In genomic region chr14:62553786-62554185, GRCm38 (mm10) we compare ENCODE assay signal across 31 mouse cellular contexts. TPM values are rescaled to one million over a fixed set of nuclear protein-coding genes. Genes with fewer than 3 reads are reported as not detected.
"Had no signal": no experiment of that assay in that cellular context is flagged by ENCODE, and none has a peak within 500 bp of the region (broad histone marks: within the 10 kb centered on the region; RNA-seq: fewer than 3 reads in every experiment).

No protein-coding gene starts in this region.

- H3K9me3 ChIP-seq: lung, embryonic 15.5 days; midbrain, embryonic 12.5 days; midbrain, embryonic 15.5 days; neural tube, embryonic 12.5 days; neural tube, embryonic 15.5 days had no signal

- DNase-seq: kidney, adult 18-20 months; kidney, postnatal 10 days; kidney, postnatal 36 days; layer of hippocampus, postnatal 36 days; lung, adult 18-20 months; lung, postnatal 10 days; lung, postnatal 36 days; right cerebral cortex, adult 18-20 months; right cerebral cortex, postnatal 14 days; right cerebral cortex, postnatal 4 days; thymus, postnatal 36 days had no signal

- H3K9ac ChIP-seq: liver, embryonic 14.5 days; lung, embryonic 15.5 days; midbrain, embryonic 12.5 days; midbrain, embryonic 15.5 days; neural tube, embryonic 12.5 days; neural tube, embryonic 15.5 days had no signal

- H3K4me2 ChIP-seq: liver, embryonic 11.5 days; lung, embryonic 15.5 days; midbrain, embryonic 12.5 days; midbrain, embryonic 15.5 days; neural tube, embryonic 12.5 days; neural tube, embryonic 15.5 days had no signal

- ATAC-seq: intestine, embryonic 16.5 days; midbrain, embryonic 15.5 days had no signal

- H3K27ac ChIP-seq: left cerebral cortex, adult 2 months; liver, embryonic 14.5 days; lung, embryonic 15.5 days; midbrain, embryonic 12.5 days; midbrain, embryonic 15.5 days; neural tube, embryonic 12.5 days; neural tube, embryonic 15.5 days had no signal

- H3K36me3 ChIP-seq: lung, embryonic 15.5 days; midbrain, embryonic 12.5 days; midbrain, embryonic 15.5 days; neural tube, embryonic 12.5 days; neural tube, embryonic 15.5 days had no signal

- H3K4me3 ChIP-seq: left cerebral cortex, adult 2 months; lung, embryonic 15.5 days; megakaryocyte, embryonic 14.5 days; midbrain, embryonic 12.5 days; midbrain, embryonic 15.5 days; neural tube, embryonic 12.5 days; neural tube, embryonic 15.5 days had no signal

- H3K27me3 ChIP-seq: midbrain, embryonic 15.5 days had no signal

RNA-seq across cellular contexts. Expression of gene Gm4131, which starts 12.9 kb away (rescaled TPM):
- total RNA-seq: layer of hippocampus, adult 8-10 months; layer of hippocampus, postnatal 10 days; layer of hippocampus, postnatal 36 days; left cerebral cortex, adult 2 months; left cerebral cortex, postnatal 10 days; left cerebral cortex, postnatal 36 days had no signal
- polyA plus RNA-seq: intestine, embryonic 16.5 days; kidney, embryonic 14.5 days; limb, embryonic 11.5 days; limb, embryonic 14.5 days; liver, embryonic 11.5 days; liver, embryonic 14.5 days; lung, embryonic 15.5 days; midbrain, embryonic 12.5 days; neural tube, embryonic 12.5 days; stomach, embryonic 14.5 days; thymus, postnatal 0 days; urinary bladder, adult 2 months had no signal
